Mouse (Mus musculus): ENCODE data around the gene Kmt2c. TPM values are rescaled to one million over a fixed set of nuclear protein-coding genes. Genes with fewer than 3 reads are reported as not detected.
"Not testable (repeated sequence)": the region's sequence is repeated elsewhere in the genome, so short reads cannot be mapped to it uniquely, and the experiment has no call there.

Kmt2c gene
- polyA plus RNA-seq, 1 experiment from 2014 or later = 5.6 TPM

DNA sequence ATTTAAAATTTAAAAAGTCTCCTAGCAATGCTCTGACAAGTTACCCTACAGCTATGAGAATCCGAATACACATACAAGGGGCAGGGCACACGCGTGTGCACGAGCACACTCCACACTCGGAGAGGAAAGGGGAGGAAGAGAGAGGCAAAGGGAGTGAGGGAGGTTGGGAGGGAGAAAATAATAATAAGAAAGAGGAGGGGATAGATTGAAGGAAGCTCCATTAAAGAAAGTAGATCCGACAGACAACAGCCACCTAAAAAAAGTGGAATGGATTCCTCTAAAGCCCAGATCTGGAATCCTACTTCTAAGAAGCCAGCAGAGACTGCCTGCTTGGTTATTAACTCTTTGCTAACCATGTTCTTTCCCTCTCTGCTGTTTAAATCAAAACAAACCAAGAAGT, 26.5 kb downstream of the Kmt2c start:
- Histone ChIP-seq H3K4me3 (replicated peaks) (peak overlapping the region; percentile 36; the same call in 1 of the 2 replicates), H3K27ac (no peak overlapping the region), H3K36me3 (no peaks in the 10 kb centered on the region), H3K27me3 (no peaks in the 10 kb centered on the region), H3K4me1 (replicated peaks) (peaks cover 19% of the 10 kb centered on the region), H3K9me3 (replicated peaks) (no peaks in the 10 kb centered on the region), H3K9ac (peak overlapping the region; percentile 22; the same call in 1 of the 2 replicates), H3K4me2 (peak overlapping the region; percentile 30)
- DNase-seq (no peak), ATAC-seq (ENCODE audit: low read depth) (no peak)
- WGBS (ENCODE audit: insufficient replicate concordance) = 16% methylated on average over 6 of the region's 6 CpGs

DNA sequence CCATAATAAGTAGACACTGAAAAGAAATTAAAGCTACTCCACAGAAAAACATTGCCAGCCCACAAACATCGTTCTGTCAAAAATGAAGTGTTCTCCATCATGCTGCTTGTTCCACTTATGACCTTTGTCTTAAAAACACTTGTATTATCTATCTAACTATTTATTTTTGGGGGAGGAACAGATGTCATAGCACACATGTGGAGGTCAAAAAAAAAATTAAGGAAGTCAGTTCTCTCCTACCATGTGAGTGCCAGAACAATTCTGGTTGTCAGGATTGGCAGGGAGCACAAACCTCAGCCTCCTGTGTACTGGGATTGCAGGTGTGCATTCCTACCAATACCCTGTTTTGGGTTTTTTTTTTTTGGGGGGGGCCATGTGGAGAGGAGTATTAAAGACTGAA, 36.6 kb downstream of the Kmt2c start:
- Histone ChIP-seq H3K36me3 (no peaks in the 10 kb centered on the region), H3K9ac (no peak overlapping the region), H3K4me1 (replicated peaks) (peaks cover 4% of the 10 kb centered on the region; the same call in 1 of the 2 replicates), H3K27ac (no peak overlapping the region), H3K4me3 (replicated peaks) (no peak overlapping the region), H3K9me3 (replicated peaks) (no peaks in the 10 kb centered on the region), H3K4me2 (no peak overlapping the region), H3K27me3 (no peaks in the 10 kb centered on the region)
- WGBS (ENCODE audit: insufficient replicate concordance) = 86% methylated on average over 1 of the region's 1 CpGs
- DNase-seq (no peak), ATAC-seq (ENCODE audit: low read depth) (no peak)

DNA sequence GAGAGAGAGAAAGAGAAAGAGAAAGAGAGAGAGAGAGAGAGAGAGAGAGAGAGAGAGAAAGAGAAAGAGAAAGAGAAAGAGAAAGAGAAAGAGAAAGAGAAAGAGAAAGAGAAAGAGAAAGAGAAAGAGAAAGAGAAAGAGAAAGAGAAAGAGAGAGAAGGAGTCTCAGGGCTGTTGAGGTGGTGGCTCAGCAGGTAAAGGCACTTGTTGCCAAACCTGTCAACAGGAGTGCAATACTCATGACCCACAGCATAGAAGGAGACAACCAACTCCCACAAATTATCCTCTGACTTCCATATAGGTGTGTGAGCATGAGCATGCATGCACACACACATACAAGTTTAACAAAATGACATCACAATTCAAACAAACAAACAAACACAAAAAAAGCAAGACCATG, 43.2 kb downstream of the Kmt2c start:
- H3K4me3 ChIP-seq (replicated peaks); DNase-seq; H3K27me3 ChIP-seq; H3K27ac ChIP-seq; H3K4me2 ChIP-seq; H3K9me3 ChIP-seq (replicated peaks); H3K36me3 ChIP-seq; H3K4me1 ChIP-seq (replicated peaks); ATAC-seq (ENCODE audit: low read depth); H3K9ac ChIP-seq: not testable (repeated sequence)

DNA sequence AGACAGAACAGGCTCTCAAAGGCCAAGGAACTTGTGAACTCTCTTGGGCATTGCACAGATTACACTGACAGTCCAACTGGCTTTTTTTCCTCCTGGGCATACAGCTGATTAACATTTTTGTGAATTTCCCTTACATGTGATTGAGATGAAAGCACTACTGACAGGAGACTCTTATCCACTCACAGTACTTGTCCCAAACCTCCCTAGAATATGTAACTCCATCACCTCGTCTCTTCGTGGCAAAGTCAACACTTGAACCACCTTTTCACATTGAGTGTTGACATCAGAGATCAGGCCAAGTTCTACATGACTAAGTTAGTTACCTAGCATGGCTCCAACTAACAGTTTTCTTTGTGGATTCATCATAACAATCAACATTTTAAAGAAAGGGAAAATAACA, 45.9 kb downstream of the Kmt2c start:
- H3K4me3 ChIP-seq (replicated peaks) = no peak overlapping the region
- 63% methylated on average over 2 of the region's 2 CpGs for WGBS (ENCODE audit: insufficient replicate concordance)
- ATAC-seq (ENCODE audit: low read depth) (no peak), DNase-seq (no peak)
- no peak overlapping the region for H3K9ac ChIP-seq
- H3K9me3 ChIP-seq (replicated peaks) = no peaks in the 10 kb centered on the region
- no peaks in the 10 kb centered on the region for H3K36me3 ChIP-seq
- H3K4me2 ChIP-seq = no peak overlapping the region
- H3K4me1 ChIP-seq (replicated peaks) = peaks cover 10% of the 10 kb centered on the region
- no peaks in the 10 kb centered on the region for H3K27me3 ChIP-seq
- no peak overlapping the region for H3K27ac ChIP-seq

DNA sequence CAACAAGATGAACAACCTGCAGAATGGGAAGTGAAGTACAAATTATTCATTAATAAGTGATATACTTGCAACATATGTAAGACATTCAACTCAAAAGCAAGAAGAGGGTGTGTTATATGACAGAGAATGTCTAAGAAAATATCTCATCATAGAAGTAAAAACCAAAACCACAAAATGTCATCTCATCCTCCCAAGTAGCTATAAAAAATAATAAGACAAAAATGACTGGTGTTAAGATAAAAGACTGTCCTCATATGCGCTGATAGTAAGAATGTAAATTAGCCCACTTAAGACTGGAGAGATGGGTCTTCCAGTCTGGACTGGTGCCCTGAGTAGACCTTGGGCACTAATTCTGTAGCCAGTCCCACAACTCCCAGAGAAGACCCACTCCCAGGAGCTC, 61.1 kb downstream of the Kmt2c start:
- Histone ChIP-seq H3K4me1 (replicated peaks) (no peaks in the 10 kb centered on the region), H3K9me3 (replicated peaks) (no peaks in the 10 kb centered on the region), H3K4me3 (replicated peaks) (no peak overlapping the region), H3K9ac (no peak overlapping the region), H3K27ac (no peak overlapping the region), H3K36me3 (no peaks in the 10 kb centered on the region), H3K4me2 (no peak overlapping the region), H3K27me3 (no peaks in the 10 kb centered on the region)
- 72% methylated on average over 1 of the region's 1 CpGs for WGBS (ENCODE audit: insufficient replicate concordance)
- DNase-seq = no peak
- ATAC-seq (ENCODE audit: low read depth) = no peak

DNA sequence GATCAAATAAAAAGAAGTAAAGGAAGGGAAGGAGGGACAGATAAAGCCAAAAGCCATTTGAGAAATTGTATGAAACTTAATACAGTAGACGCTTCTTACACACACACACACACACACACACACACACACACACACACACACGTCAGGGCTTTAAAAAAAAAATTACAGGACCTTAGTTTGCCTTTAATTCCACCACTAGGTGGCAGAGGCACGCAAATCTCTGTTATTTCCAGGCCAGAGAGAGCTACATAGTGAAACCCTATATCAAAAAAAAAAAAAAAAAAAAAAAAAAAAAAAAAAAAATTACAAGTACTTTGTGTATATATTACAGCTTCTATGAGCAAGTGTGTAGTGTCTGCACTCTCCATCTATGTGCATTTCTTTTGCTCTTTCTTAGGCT, 62.5 kb downstream of the Kmt2c start:
- Histone ChIP-seq H3K4me3 (replicated peaks) (no peak overlapping the region), H3K36me3 (no peaks in the 10 kb centered on the region), H3K9ac (no peak overlapping the region), H3K4me2 (no peak overlapping the region), H3K27ac (no peak overlapping the region), H3K27me3 (no peaks in the 10 kb centered on the region), H3K4me1 (replicated peaks) (no peaks in the 10 kb centered on the region), H3K9me3 (replicated peaks) (no peaks in the 10 kb centered on the region)
- WGBS (ENCODE audit: insufficient replicate concordance) = 14% methylated on average over 2 of the region's 3 CpGs
- peak; percentile 11 for DNase-seq
- ATAC-seq (ENCODE audit: low read depth) = no peak

DNA sequence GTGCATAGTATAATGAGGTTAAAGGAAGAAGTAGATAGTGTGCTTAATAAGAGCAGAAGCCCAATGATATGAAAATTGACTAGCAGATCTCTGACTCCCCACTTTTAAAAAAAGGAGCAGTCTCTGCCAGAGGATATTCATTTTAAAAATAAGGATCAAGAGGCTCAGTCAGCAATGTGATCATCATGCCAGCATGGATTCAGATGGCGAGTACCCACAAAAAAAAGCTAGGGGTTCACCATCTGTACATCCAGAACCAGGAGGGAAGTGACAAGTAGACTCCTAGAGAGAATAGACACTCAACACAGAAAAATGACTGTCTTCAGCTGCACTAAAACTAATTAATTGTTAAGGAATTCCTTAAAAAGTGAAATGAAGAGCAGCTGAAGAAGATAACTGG, 76.0 kb downstream of the Kmt2c start:
- DNase-seq (no peak), ATAC-seq (ENCODE audit: low read depth) (no peak)
- 72% methylated on average over 1 of the region's 1 CpGs for WGBS (ENCODE audit: insufficient replicate concordance)
- Histone ChIP-seq H3K9me3 (replicated peaks) (no peaks in the 10 kb centered on the region), H3K4me3 (replicated peaks) (no peak overlapping the region), H3K36me3 (no peaks in the 10 kb centered on the region), H3K27ac (no peak overlapping the region), H3K27me3 (no peaks in the 10 kb centered on the region), H3K4me2 (no peak overlapping the region), H3K9ac (no peak overlapping the region), H3K4me1 (replicated peaks) (no peaks in the 10 kb centered on the region)

DNA sequence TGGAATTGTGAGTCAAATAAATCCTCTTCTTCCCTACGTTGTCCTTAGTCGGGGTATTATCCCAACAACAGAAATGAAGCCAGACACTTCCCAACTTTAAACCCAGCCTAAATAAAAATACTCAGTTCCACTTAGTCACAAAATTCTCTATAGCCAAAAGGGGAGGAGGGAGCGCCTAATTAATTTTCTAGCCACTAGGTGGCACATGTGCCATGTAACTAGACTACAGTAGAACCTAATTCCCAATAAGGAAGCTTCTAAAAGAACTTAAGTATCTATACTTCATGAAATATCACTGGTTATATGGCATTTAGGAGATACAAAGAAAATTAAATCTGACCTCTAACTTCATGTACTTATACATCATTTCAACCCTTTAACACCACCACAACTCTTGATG, 78.0 kb downstream of the Kmt2c start:
- Histone ChIP-seq H3K9me3 (replicated peaks) (no peaks in the 10 kb centered on the region), H3K4me1 (replicated peaks) (no peaks in the 10 kb centered on the region), H3K36me3 (no peaks in the 10 kb centered on the region), H3K4me3 (replicated peaks) (no peak overlapping the region), H3K27ac (no peak overlapping the region), H3K9ac (no peak overlapping the region), H3K4me2 (no peak overlapping the region), H3K27me3 (no peaks in the 10 kb centered on the region)
- no peak for ATAC-seq (ENCODE audit: low read depth)
- peak; percentile 26 for DNase-seq
- WGBS (ENCODE audit: insufficient replicate concordance) = 30% methylated on average over 3 of the region's 3 CpGs

DNA sequence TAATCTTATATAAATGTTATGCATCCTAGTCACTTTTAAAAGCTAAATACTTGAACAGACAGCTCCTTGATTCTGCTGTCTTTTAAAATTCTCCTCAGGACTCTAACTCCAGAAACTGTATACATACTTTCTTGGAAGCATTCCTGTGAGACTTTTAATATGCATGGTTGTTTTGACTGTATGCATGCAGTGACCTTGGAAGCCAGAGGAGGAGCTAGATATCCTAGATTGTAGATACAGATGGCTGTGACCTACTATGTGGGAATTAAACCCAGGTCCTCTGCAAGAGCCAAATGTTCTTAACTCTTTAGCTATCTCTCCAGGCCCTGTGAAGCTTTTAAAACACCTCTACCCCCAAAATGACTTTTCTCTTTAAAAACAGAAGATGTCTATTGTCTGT, 83.2 kb downstream of the Kmt2c start:
- H3K4me2 ChIP-seq = no peak overlapping the region
- no peak overlapping the region for H3K4me3 ChIP-seq (replicated peaks)
- DNase-seq (no peak), ATAC-seq (ENCODE audit: low read depth) (no peak)
- H3K27me3 ChIP-seq = no peaks in the 10 kb centered on the region
- H3K9me3 ChIP-seq (replicated peaks) = no peaks in the 10 kb centered on the region
- no peak overlapping the region for H3K27ac ChIP-seq
- no peaks in the 10 kb centered on the region for H3K36me3 ChIP-seq
- no peak overlapping the region for H3K9ac ChIP-seq
- H3K4me1 ChIP-seq (replicated peaks) = peaks cover 5% of the 10 kb centered on the region; the same call in 1 of the 2 replicates

DNA sequence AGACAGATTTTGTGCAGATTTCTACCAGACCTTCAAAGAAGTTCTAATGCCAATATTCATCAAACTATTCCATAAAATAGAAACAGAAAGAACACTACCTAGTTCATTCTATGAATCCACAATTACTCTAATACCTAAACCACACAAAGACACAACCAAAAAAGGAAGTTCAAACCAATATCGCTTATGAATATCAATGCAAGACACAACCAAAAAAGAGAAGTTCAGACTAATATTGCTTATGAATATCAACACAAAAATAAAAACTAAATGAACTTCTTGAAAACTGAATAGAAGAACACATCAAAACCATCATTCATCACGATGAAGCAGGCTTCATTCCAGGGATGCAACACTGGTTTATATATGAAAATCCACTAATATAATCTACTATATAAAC, 101.9 kb downstream of the Kmt2c start:
- WGBS (ENCODE audit: insufficient replicate concordance) = 70% methylated on average over 2 of the region's 2 CpGs
- Histone ChIP-seq H3K4me3 (replicated peaks) (no peak overlapping the region), H3K36me3 (peaks cover 18% of the 10 kb centered on the region), H3K27ac (no peak overlapping the region), H3K9ac (no peak overlapping the region), H3K27me3 (no peaks in the 10 kb centered on the region), H3K4me1 (replicated peaks) (no peaks in the 10 kb centered on the region), H3K4me2 (no peak overlapping the region), H3K9me3 (replicated peaks) (no peaks in the 10 kb centered on the region)
- DNase-seq (no peak), ATAC-seq (ENCODE audit: low read depth) (no peak)

DNA sequence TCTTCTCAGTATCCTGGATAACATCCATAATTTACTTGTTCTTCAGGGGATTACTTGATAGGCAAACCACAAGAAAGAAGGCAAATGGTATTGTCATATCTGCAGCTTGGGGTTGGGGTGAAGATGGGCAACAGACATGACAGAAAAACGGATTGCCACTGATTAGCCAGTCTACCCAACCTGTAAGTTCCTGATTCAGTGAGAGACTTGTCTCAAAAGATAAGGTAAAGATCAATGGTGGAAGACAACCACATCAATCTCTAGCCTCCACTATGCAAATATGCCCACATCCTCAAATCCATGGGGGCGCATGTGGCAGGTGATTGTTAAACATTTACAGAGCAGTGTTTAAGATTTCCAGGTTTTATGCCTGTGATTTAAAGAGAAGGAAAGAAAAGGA, 105.9 kb downstream of the Kmt2c start:
- Histone ChIP-seq H3K27me3 (no peaks in the 10 kb centered on the region), H3K9ac (no peak overlapping the region), H3K36me3 (peaks cover 6% of the 10 kb centered on the region; the same call in 1 of the 2 replicates), H3K4me2 (no peak overlapping the region), H3K4me1 (replicated peaks) (no peaks in the 10 kb centered on the region), H3K27ac (no peak overlapping the region), H3K4me3 (replicated peaks) (no peak overlapping the region), H3K9me3 (replicated peaks) (no peaks in the 10 kb centered on the region)
- ATAC-seq (ENCODE audit: low read depth) = no peak
- no peak for DNase-seq
- 45% methylated on average over 2 of the region's 2 CpGs for WGBS (ENCODE audit: insufficient replicate concordance)

DNA sequence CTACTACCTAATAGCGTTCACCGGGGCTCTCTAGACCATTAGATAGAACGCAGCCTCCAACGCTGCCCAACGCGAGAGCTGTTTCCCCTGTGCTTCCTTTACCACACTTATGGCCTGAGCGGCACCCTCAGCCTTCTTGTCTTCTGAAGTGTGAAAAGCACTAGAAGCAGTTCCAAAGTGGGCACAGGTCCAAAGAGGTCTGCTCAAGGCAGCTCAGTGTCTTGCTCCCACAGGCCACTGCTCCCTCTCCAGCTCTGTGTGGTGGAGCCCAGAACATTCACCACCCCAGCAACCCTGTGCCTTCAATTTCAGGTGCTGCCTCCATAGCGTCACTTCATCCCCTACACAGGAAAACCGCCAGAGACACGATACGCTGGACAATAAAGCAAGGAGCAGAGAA, 115.0 kb downstream of the Kmt2c start:
- no peak overlapping the region for H3K27ac ChIP-seq
- DNase-seq = no peak
- no peak overlapping the region for H3K4me3 ChIP-seq (replicated peaks)
- H3K36me3 ChIP-seq = peaks cover 15% of the 10 kb centered on the region
- H3K9me3 ChIP-seq (replicated peaks) = no peaks in the 10 kb centered on the region
- H3K27me3 ChIP-seq = no peaks in the 10 kb centered on the region
- H3K9ac ChIP-seq = no peak overlapping the region
- no peak overlapping the region for H3K4me2 ChIP-seq
- ATAC-seq (ENCODE audit: low read depth) = no peak
- 90% methylated on average over 11 of the region's 11 CpGs for WGBS (ENCODE audit: insufficient replicate concordance)
- no peaks in the 10 kb centered on the region for H3K4me1 ChIP-seq (replicated peaks)

DNA sequence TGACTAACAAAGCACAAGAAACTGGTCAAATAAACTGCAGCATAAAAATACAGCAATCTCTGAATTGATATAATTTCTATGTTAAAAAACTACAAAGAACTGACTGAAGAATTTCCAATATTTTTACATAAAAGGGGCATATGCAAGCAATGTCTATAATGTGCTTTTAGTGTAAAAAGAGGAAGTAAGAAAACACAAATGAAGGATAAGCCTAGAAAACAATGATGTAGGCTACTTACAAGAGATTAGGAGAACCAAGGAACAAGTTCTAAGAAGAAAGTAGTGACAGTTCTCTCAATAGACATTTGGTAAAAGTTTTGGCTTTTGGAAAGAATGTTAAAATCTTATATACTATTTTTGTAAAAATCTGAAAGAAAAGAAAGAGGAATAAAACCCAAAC, 119.4 kb downstream of the Kmt2c start:
- Histone ChIP-seq H3K4me2 (no peak overlapping the region), H3K27me3 (no peaks in the 10 kb centered on the region), H3K9ac (no peak overlapping the region), H3K36me3 (peaks cover 9% of the 10 kb centered on the region), H3K9me3 (replicated peaks) (no peaks in the 10 kb centered on the region), H3K4me1 (replicated peaks) (no peaks in the 10 kb centered on the region), H3K27ac (no peak overlapping the region), H3K4me3 (replicated peaks) (no peak overlapping the region)
- DNase-seq (no peak), ATAC-seq (ENCODE audit: low read depth) (no peak)
